Mouse (Mus musculus) cortical plate, adult 2 months (tissue): Measurements from ENCODE around the gene Lmna.

ENCODE experiments used
- CTCF ChIP-seq: fragments of 200-500 bp; IDR thresholded peaks from 2 replicates; pipeline ENCODE4 v1.5.1; 2011; ENCODE audit warnings: mild to moderate bottlenecking, control low read depth, low read length; ENCODE audit not compliant: insufficient read depth; ENCODE audit errors: extremely low read depth
- POLR2A ChIP-seq: fragments of 200-500 bp; IDR thresholded peaks from 2 replicates; pipeline ENCODE4 v1.6.1; 2011; ENCODE audit warnings: mild to moderate bottlenecking, low read length, control low read depth; ENCODE audit not compliant: insufficient read depth; ENCODE audit errors: extremely low read depth

DNA sequence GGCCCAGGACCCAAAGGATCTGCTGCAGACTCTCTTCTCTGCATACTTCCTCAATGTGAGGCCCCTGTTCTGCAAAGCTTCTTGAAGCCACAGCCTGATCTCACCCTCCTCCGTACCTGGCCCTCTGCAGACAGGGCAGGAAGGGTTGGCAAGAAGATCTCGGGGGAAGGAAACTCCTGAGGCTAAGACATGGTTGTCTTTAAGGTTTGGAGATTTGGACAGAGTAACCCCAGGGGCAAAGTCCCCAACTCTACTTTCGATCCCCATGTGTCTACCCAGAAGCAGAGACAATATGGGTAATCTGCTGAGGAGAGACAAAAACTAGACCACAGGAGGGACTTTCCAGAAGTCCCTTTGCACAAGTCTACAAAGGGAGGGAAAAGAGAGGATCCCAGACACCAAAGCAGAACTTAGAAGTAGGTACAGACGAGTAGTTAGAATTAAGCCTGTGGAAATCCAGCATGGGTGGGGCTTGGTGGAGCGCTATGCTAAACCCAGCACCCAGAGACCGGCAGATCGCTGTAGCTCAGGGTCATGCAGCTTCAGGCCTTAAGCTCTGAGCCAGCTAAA lies 3.9 kb upstream of the Lmna start:
- no peak for TF ChIP-seq POLR2A
- no peak for TF ChIP-seq CTCF
